Mouse (Mus musculus) sigmoid colon, adult 10 weeks (tissue): Measurements from ENCODE around the gene Pbx1. TPM values are rescaled to one million over a fixed set of nuclear protein-coding genes. Genes with fewer than 3 reads are reported as not detected.

ENCODE experiments used
- polyA plus RNA-seq: library from polyadenylated mRNA; stranded (reverse); fragments of 350-450 nt; fragmentation: Illumina TruSeq; extraction: RNeasy Lipid Tissue Mini Kit (QIAGEN cat#74804); gene quantifications from one replicate; pipeline ENCODE4 v1.2.3, GENCODE M21; 2014; ENCODE audit warnings: low read depth, low replicate concordance

Pbx1 gene
- 50.1 TPM for polyA plus RNA-seq

GRCm38 (mm10) chr1:168432232-168432280 is at the start of gene Pbx1:
Gene Pbx1 (minus strand): TSS chr1:168432270.

